Mouse (Mus musculus) common myeloid progenitor, adult 5-6 weeks (primary cell): Measurements from ENCODE around the gene Hapln4. TPM values are rescaled to one million over a fixed set of nuclear protein-coding genes. Genes with fewer than 3 reads are reported as not detected.
"Not testable (repeated sequence)": the region's sequence is repeated elsewhere in the genome, so short reads cannot be mapped to it uniquely, and the experiment has no call there.

Source experiments
- ATAC-seq: replicated peaks from 2 replicates; pipeline ENCODE4 v1.8.0; 2016; ENCODE audit warnings: low read depth, mild to moderate bottlenecking, moderate TSS enrichment, inconsistent platforms; ENCODE audit not compliant: poor library complexity, severe bottlenecking
- total RNA-seq: library from RNA; stranded (forward); fragments of 200-1000, 187-1606 nt; gene quantifications from 2 replicates; pipeline ENCODE4 v1.2.3, GENCODE M21; 2017

Gene Hapln4
- 0.24 TPM in 1 of 2 replicates, not detected in the other for total RNA-seq

GRCm38 (mm10) chr8:70083285-70083684, at the start of gene Hapln4:
Gene Hapln4 (plus strand): TSS chr8:70083457.
- ATAC-seq: peak; percentile 40; the same call in 1 of the 2 replicates

- ATAC-seq: no peak
These were observed 45.3 kb upstream of the Hapln4 start for GRCm38 (mm10) chr8:70037994-70038393.

GRCm38 (mm10) chr8:70041885-70042546, 41.2 kb upstream of the Hapln4 start:
- no peak for ATAC-seq

GRCm38 (mm10) chr8:70042583-70043455, 40.4 kb upstream of the Hapln4 start, which contains the start of the genes Mau2 and Sugp1:
Gene Mau2 (minus strand): TSS chr8:70042734.
Gene Sugp1 (plus strand): TSS chr8:70042813.
- ATAC-seq: peak; percentile 95

GRCm38 (mm10) chr8:70043996-70044395, 39.3 kb upstream of the Hapln4 start:
- no peak for ATAC-seq

GRCm38 (mm10) chr8:70049662-70050061, 33.6 kb upstream of the Hapln4 start:
- ATAC-seq: no peak

GRCm38 (mm10) chr8:70050434-70050833, 32.8 kb upstream of the Hapln4 start:
- ATAC-seq: not testable (repeated sequence)

GRCm38 (mm10) chr8:70057721-70058120, 25.5 kb upstream of the Hapln4 start:
- ATAC-seq: no peak

GRCm38 (mm10) chr8:70071836-70072440, 11.3 kb upstream of the Hapln4 start:
- ATAC-seq: no peak

GRCm38 (mm10) chr8:70072441-70073069, 10.7 kb upstream of the Hapln4 start, which contains the start of gene Tm6sf2:
Gene Tm6sf2 (plus strand): TSS chr8:70072924.
- ATAC-seq: peak; percentile 74

GRCm38 (mm10) chr8:70073120-70073519, 10.1 kb upstream of the Hapln4 start:
- ATAC-seq: no peak

GRCm38 (mm10) chr8:70073682-70074081, 9.6 kb upstream of the Hapln4 start:
- no peak for ATAC-seq

- ATAC-seq: no peak
These were observed 1.3 kb upstream of the Hapln4 start for GRCm38 (mm10) chr8:70081976-70082375.

- peak; percentile 38; the same call in 1 of the 2 replicates for ATAC-seq
These were observed 1.2 kb downstream of the Hapln4 start for GRCm38 (mm10) chr8:70084191-70085065.

GRCm38 (mm10) chr8:70086151-70086550, 2.9 kb downstream of the Hapln4 start:
- no peak for ATAC-seq

GRCm38 (mm10) chr8:70087237-70087636, 4.0 kb downstream of the Hapln4 start:
- peak; percentile 53 for ATAC-seq

- no peak for ATAC-seq
These were observed 4.8 kb downstream of the Hapln4 start for GRCm38 (mm10) chr8:70087836-70088650.

GRCm38 (mm10) chr8:70089296-70089960, 6.2 kb downstream of the Hapln4 start:
- no peak for ATAC-seq
